Mouse (Mus musculus): ENCODE results near the gene Prc1. TPM values are rescaled to one million over a fixed set of nuclear protein-coding genes. Genes with fewer than 3 reads are reported as not detected.
"Not testable (repeated sequence)": the region's sequence is repeated elsewhere in the genome, so short reads cannot be mapped to it uniquely, and the experiment has no call there.

Gene Prc1
- polyA plus RNA-seq, 1 experiment from 2014 or later: 38.3 TPM

GRCm38 (mm10) chr7:80323336-80323735 is 29.1 kb downstream of the Prc1 start:
- peaks cover 59% of the 10 kb centered on the region for H3K36me3 ChIP-seq

DNA sequence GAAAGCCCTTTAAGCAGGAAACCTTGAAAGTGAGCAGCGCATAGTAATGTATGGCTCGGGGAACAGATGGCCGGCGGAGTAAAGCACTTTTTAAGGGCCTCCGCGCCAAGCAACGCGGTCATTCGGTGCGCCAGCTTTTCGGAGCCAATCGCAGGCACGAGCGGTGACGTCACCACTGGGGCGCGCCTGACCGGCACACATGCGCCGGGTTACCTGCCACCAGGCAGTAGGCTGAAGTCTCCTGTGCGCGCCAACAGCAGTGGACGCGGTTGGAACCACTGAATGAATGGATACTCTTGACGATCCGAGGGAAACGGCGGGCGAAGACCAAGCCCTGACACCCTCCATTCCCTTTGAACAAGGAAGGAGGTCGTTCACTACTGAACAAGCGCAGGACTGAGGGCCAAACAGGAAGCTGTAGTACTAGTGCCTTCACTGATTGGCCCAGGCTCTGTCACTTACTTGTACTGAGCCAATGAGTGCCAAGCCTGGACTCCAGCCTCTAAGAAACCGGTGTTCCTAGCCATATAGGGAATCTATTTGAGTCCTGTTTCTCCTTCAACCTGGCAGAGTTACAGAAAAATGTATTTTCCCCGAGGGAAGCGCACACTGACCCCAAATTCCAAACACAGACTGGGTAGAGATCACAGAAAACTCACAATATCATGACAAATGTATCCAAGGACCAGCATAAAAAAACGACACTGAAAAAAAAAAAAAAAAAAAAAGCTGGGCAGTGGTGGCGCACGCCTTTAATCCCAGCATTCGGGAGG is 30.0 kb downstream of the Prc1 start, which contains the start of gene Rccd1:
TSS of gene Rccd1 (minus strand) at position 412 of the 773 bp plus-strand sequence.
- WGBS: 4% methylated on average over 38 of the region's 38 CpGs
- H3K36me3 ChIP-seq: peaks cover 60% of the 10 kb centered on the region
- ATAC-seq (ENCODE audit: low read depth): peak; percentile 99
- H3K9me3 ChIP-seq: no peaks in the 10 kb centered on the region
- no peaks in the 10 kb centered on the region for H3K27me3 ChIP-seq
- peak within 1 kb of the TSS; percentile 62 for H3K4me3 ChIP-seq
- H3K27ac ChIP-seq (replicated peaks): peak within 1 kb of the TSS; percentile 92
- H3K9ac ChIP-seq: peak within 1 kb of the TSS; percentile 72
- peaks cover 29% of the 10 kb centered on the region for H3K4me1 ChIP-seq (replicated peaks)
- H3K4me2 ChIP-seq: peak within 1 kb of the TSS; percentile 82

More at GRCm38 (mm10) chr7:80323336-80323735, 29.1 kb downstream of the Prc1 start:
- Histone ChIP-seq H3K9me3 (no peaks in the 10 kb centered on the region), H3K4me1 (replicated peaks) (peaks cover 29% of the 10 kb centered on the region), H3K27ac (replicated peaks) (peak overlapping the region; percentile 92), H3K9ac (peak overlapping the region; percentile 72), H3K4me2 (peak overlapping the region; percentile 82), H3K27me3 (no peaks in the 10 kb centered on the region), H3K4me3 (peak overlapping the region; percentile 62)
- WGBS: 20% methylated on average over 8 of the region's 8 CpGs
- no peak for ATAC-seq (ENCODE audit: low read depth)

GRCm38 (mm10) chr7:80324816-80325119 is 30.5 kb downstream of the Prc1 start:
- H3K9ac ChIP-seq; ATAC-seq (ENCODE audit: low read depth); H3K27me3 ChIP-seq; H3K9me3 ChIP-seq: not testable (repeated sequence)
- peak overlapping the region; percentile 82 for H3K4me2 ChIP-seq
- peak overlapping the region; percentile 92 for H3K27ac ChIP-seq (replicated peaks)
- H3K4me1 ChIP-seq (replicated peaks): peaks cover 29% of the 10 kb centered on the region
- H3K36me3 ChIP-seq: peaks cover 61% of the 10 kb centered on the region
- 66% methylated on average over 5 of the region's 5 CpGs for WGBS
- H3K4me3 ChIP-seq: 0 out of 2 replicates have a peak overlapping the region, but pooled peaks have one; percentile 62

- Histone ChIP-seq H3K4me3 (no peak overlapping the region), H3K9me3 (no peaks in the 10 kb centered on the region), H3K9ac (no peak overlapping the region), H3K27me3 (no peaks in the 10 kb centered on the region), H3K27ac (replicated peaks) (no peak overlapping the region), H3K4me2 (no peak overlapping the region), H3K4me1 (replicated peaks) (peaks cover 29% of the 10 kb centered on the region), H3K36me3 (peaks cover 62% of the 10 kb centered on the region)
- WGBS: 96% methylated on average over 16 of the region's 16 CpGs
- ATAC-seq (ENCODE audit: low read depth): no peak
Observed at GRCm38 (mm10) chr7:80325292-80325868, 31.1 kb downstream of the Prc1 start.

GRCm38 (mm10) chr7:80326076-80326475 is 31.8 kb downstream of the Prc1 start:
- H3K4me3 ChIP-seq: no peak overlapping the region
- no peak overlapping the region for H3K9ac ChIP-seq
- peaks cover 62% of the 10 kb centered on the region for H3K36me3 ChIP-seq
- H3K4me2 ChIP-seq: no peak overlapping the region
- H3K4me1 ChIP-seq (replicated peaks): peaks cover 29% of the 10 kb centered on the region
- no peaks in the 10 kb centered on the region for H3K9me3 ChIP-seq
- no peaks in the 10 kb centered on the region for H3K27me3 ChIP-seq
- no peak for ATAC-seq (ENCODE audit: low read depth)
- WGBS: 96% methylated on average over 19 of the region's 19 CpGs
- H3K27ac ChIP-seq (replicated peaks): no peak overlapping the region

DNA sequence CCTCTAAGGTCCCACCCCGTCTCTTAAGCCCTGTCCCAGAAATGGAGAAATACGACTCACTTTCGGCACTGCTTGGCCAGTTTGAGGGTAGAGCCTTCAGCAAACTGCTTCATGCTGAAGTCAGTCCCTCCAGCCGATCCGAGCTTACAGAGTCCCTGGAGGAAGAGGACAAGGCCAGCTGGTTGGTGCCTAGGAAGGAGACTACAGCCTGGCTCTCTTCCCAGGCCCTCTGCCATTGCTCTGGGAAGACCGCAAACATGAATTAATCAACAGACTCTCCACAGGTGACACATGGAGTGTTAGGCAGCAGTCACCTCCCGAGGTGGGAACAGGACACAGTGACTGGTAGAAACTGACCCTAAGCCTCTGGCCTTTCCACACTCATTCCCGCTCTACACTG is 36.0 kb downstream of the Prc1 start:
- H3K9ac ChIP-seq: no peak overlapping the region
- H3K27ac ChIP-seq (replicated peaks): no peak overlapping the region
- H3K36me3 ChIP-seq: peaks cover 100% of the 10 kb centered on the region
- no peaks in the 10 kb centered on the region for H3K27me3 ChIP-seq
- WGBS: 88% methylated on average over 8 of the region's 8 CpGs
- no peaks in the 10 kb centered on the region for H3K9me3 ChIP-seq
- H3K4me3 ChIP-seq: no peak overlapping the region
- ATAC-seq (ENCODE audit: low read depth): no peak
- H3K4me1 ChIP-seq (replicated peaks): peaks cover 5% of the 10 kb centered on the region
- H3K4me2 ChIP-seq: no peak overlapping the region

DNA sequence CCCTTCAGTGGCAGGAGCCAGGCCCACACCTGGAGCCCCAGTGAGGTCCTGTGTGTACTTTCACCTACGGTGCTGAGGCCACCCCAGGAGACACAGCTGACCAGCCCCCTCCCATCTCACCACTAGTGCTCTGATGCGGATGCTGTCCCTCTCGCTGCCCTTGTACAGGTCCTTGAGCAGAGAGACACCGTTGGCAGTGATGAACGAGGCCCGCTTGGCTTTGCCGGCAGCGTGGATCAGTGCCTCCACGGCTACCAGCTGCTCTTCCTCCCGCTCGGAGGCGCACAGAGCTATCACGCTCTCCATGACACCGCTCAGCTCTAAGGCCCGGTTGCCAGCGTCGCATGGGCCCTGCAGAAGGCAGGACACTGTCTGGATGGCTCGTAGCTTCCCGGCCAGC is 37.2 kb downstream of the Prc1 start:
- Histone ChIP-seq H3K4me1 (replicated peaks) (peaks cover 10% of the 10 kb centered on the region), H3K27ac (replicated peaks) (no peak overlapping the region), H3K9ac (no peak overlapping the region), H3K9me3 (no peaks in the 10 kb centered on the region), H3K36me3 (peaks cover 100% of the 10 kb centered on the region), H3K4me2 (no peak overlapping the region), H3K4me3 (no peak overlapping the region), H3K27me3 (no peaks in the 10 kb centered on the region)
- 92% methylated on average over 19 of the region's 19 CpGs for WGBS
- ATAC-seq (ENCODE audit: low read depth): no peak

- no peaks in the 10 kb centered on the region for H3K9me3 ChIP-seq
- no peak overlapping the region for H3K27ac ChIP-seq (replicated peaks)
- H3K27me3 ChIP-seq: no peaks in the 10 kb centered on the region
- no peak overlapping the region for H3K9ac ChIP-seq
- H3K4me2 ChIP-seq: no peak overlapping the region
- WGBS: 96% methylated on average over 4 of the region's 4 CpGs
- no peak for ATAC-seq (ENCODE audit: low read depth)
- peaks cover 82% of the 10 kb centered on the region for H3K36me3 ChIP-seq
- H3K4me1 ChIP-seq (replicated peaks): peaks cover 34% of the 10 kb centered on the region
- H3K4me3 ChIP-seq: no peak overlapping the region
Observed at GRCm38 (mm10) chr7:80334848-80335247, 40.6 kb downstream of the Prc1 start.

GRCm38 (mm10) chr7:80336932-80337331 is 42.7 kb downstream of the Prc1 start:
- no peak for ATAC-seq (ENCODE audit: low read depth)
- Histone ChIP-seq H3K27ac (replicated peaks) (no peak overlapping the region), H3K36me3 (peaks cover 61% of the 10 kb centered on the region)

DNA sequence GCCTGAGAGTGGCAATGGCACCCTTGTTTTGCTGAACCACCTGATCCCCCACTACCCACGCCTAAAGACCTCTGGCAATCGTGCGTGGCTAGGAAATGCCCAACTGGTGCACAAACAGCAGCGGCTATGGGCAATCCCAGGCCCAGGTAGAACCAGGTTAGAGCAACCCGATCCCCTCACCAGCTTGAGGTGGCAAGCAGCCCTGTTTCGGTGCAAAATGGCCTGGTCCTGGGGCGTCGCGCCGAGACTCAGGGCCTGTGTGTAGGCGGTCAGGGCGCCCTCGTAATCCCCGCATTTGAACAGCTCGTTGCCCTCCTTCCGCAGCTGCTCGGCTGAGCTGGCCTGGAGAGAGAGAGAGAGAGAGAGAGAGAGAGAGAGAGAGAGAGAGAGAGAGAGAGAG is 45.1 kb downstream of the Prc1 start:
- H3K27me3 ChIP-seq: no peaks in the 10 kb centered on the region
- peak overlapping the region; percentile 89 for H3K9ac ChIP-seq
- no peaks in the 10 kb centered on the region for H3K9me3 ChIP-seq
- H3K4me1 ChIP-seq (replicated peaks): peaks cover 67% of the 10 kb centered on the region
- H3K4me2 ChIP-seq: peak overlapping the region; percentile 93
- WGBS: 8% methylated on average over 16 of the region's 17 CpGs
- peaks cover 37% of the 10 kb centered on the region for H3K36me3 ChIP-seq
- H3K27ac ChIP-seq (replicated peaks): peak overlapping the region; percentile 83
- ATAC-seq (ENCODE audit: low read depth): peak; percentile 33; the same call in 1 of the 2 replicates
- peak overlapping the region; percentile 64 for H3K4me3 ChIP-seq

More at GRCm38 (mm10) chr7:80336932-80337331, 42.7 kb downstream of the Prc1 start:
- H3K4me3 ChIP-seq: no peak overlapping the region
- H3K4me1 ChIP-seq (replicated peaks): peaks cover 51% of the 10 kb centered on the region
- no peaks in the 10 kb centered on the region for H3K27me3 ChIP-seq
- H3K4me2 ChIP-seq: no peak overlapping the region
- 94% methylated on average over 3 of the region's 3 CpGs for WGBS
- no peak overlapping the region for H3K9ac ChIP-seq
- no peaks in the 10 kb centered on the region for H3K9me3 ChIP-seq

DNA sequence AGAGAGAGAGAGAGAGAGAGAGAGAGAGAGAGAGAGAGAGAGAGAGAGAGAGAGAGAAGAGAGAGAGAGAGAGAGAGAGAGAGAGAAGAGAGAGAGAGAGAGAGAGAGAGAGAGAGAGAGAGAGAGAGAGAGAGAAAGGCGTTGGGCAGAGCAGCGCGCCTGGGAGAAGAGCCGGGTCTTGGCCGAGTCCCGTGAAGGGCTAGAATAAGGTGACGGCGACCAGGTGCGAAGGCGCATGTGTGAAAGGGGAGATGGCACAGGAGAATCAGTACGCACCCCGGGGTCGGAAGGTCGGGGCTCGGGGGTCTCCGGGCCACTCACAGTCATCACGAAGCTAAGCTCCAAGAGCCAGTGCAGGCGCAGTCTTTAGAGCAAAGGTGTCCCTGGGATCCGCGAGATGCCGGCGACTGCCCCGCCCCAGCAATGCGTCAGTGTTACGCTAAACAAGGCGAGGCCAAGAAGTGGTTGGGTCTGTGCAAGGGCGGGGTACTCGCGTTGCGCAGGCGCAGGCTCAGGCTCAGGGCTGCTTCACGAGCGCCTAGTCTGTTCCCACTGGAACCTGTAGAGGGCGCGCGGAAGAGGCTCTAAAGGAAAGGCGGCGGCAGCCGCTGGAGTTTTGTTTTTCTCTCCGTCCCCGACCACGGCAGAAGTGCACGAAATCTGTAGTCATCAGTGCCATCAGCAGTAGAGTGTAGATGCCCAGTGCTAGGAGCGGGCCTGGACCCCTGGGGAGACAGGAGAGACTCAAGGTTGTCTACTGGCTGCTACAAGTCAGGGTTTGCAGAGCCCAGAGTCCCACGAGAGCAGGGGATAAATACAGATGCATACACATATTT is 45.8 kb downstream of the Prc1 start:
- 0% methylated on average over 45 of the region's 45 CpGs for WGBS
- peaks cover 31% of the 10 kb centered on the region for H3K36me3 ChIP-seq
- H3K27ac ChIP-seq (replicated peaks): peak overlapping the region; percentile 91
- no peaks in the 10 kb centered on the region for H3K9me3 ChIP-seq
- peak overlapping the region; percentile 89 for H3K9ac ChIP-seq
- ATAC-seq (ENCODE audit: low read depth): peak; percentile 98
- peak overlapping the region; percentile 64 for H3K4me3 ChIP-seq
- no peaks in the 10 kb centered on the region for H3K27me3 ChIP-seq
- peak overlapping the region; percentile 93 for H3K4me2 ChIP-seq
- H3K4me1 ChIP-seq (replicated peaks): peaks cover 67% of the 10 kb centered on the region

DNA sequence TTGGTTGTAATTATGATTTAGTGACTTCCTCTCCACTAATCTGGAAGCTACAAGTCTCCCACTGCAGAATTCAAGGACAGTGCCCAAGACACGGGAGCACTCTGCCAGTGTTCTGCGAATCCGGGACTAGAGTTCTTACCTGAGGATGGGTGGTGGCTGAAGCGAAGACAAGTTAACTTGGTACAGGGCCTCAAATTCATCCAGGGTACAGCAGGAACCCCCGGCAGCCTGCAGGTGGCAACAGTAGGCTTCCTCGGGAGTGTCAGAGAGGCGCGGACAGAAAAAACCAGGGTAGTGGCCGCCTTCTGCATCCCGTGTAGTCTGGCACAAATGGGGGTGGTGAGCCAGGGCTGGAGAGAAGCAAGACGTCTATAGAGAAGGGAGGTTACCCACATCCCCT is 46.5 kb downstream of the Prc1 start, which contains the start of gene Unc45a:
TSS of gene Unc45a (minus strand) at position 213 of the 400 bp plus-strand sequence.
- H3K4me3 ChIP-seq: peak within 1 kb of the TSS; percentile 64
- H3K27me3 ChIP-seq: no peaks in the 10 kb centered on the region
- WGBS: under 1% methylated on average over 11 of the region's 11 CpGs
- H3K36me3 ChIP-seq: peaks cover 23% of the 10 kb centered on the region
- peak within 1 kb of the TSS; percentile 91 for H3K27ac ChIP-seq (replicated peaks)
- H3K4me2 ChIP-seq: peak within 1 kb of the TSS; percentile 93
- ATAC-seq (ENCODE audit: low read depth): peak; percentile 47
- H3K4me1 ChIP-seq (replicated peaks): peaks cover 63% of the 10 kb centered on the region
- H3K9me3 ChIP-seq: no peaks in the 10 kb centered on the region
- H3K9ac ChIP-seq: peak within 1 kb of the TSS; percentile 89

Data from neural tube, embryonic 13.5 days (tissue).